Mouse (Mus musculus) erythroblast, embryonic 14.5 days (primary cell): ENCODE data around the gene Xirp1. TPM values are rescaled to one million over a fixed set of nuclear protein-coding genes. Genes with fewer than 3 reads are reported as not detected.
"Not testable (repeated sequence)": the region's sequence is repeated elsewhere in the genome, so short reads cannot be mapped to it uniquely, and the experiment has no call there.

Experiments
- H3K27me3 ChIP-seq: 2 replicates; pipeline ENCODE4 v1.6.1; 2012; ENCODE audit warnings: inconsistent platforms; ENCODE audit not compliant: control insufficient read depth
- H3K36me3 ChIP-seq: 2 replicates; pipeline ENCODE4 v1.6.1; 2012; ENCODE audit warnings: mild to moderate bottlenecking, inconsistent platforms; ENCODE audit not compliant: control insufficient read depth
- H3K4me1 ChIP-seq: 2 replicates; pipeline ENCODE4 v1.6.1; 2012; ENCODE audit warnings: inconsistent platforms; ENCODE audit not compliant: control insufficient read depth
- H3K4me3 ChIP-seq: replicated peaks from 2 replicates; pipeline ENCODE3; 2012; ENCODE audit warnings: moderate library complexity, mild to moderate bottlenecking, inconsistent platforms
- H3K9me3 ChIP-seq: 2 replicates; pipeline ENCODE4 v1.6.1; 2012; ENCODE audit warnings: low read length, inconsistent platforms, mixed read lengths; ENCODE audit not compliant: control insufficient read depth
- GATA1 ChIP-seq: IDR thresholded peaks from 2 replicates; pipeline ENCODE4 v1.6.1; 2012; ENCODE audit warnings: low read length, inconsistent platforms, mixed read lengths
- TAL1 ChIP-seq: IDR thresholded peaks from 3 replicates; pipeline ENCODE4 v1.6.1; 2012; ENCODE audit warnings: low read length, inconsistent platforms, mixed read lengths
- polyA plus RNA-seq: library from polyadenylated mRNA; stranded (reverse); fragments of >175 nt; gene quantifications from 2 replicates; pipeline ENCODE4 v1.2.3, GENCODE M21; 2012

Gene Xirp1
- polyA plus RNA-seq, 1 experiment = not detected

- no peak overlapping the region for H3K4me3 ChIP-seq
- H3K36me3 ChIP-seq = no peaks in the 10 kb centered on the region
- no peaks in the 10 kb centered on the region for H3K27me3 ChIP-seq
- H3K9me3 ChIP-seq = no peaks in the 10 kb centered on the region
- no peak for TF ChIP-seq TAL1
- no peak for TF ChIP-seq GATA1
- H3K4me1 ChIP-seq = no peaks in the 10 kb centered on the region; the same call in 1 of the 2 replicates
Observed at GRCm38 (mm10) chr9:120027401-120028151, 4.2 kb upstream of the Xirp1 start.

- Histone ChIP-seq H3K9me3 (no peaks in the 10 kb centered on the region), H3K4me3 (no peak overlapping the region), H3K27me3 (no peaks in the 10 kb centered on the region), H3K4me1 (no peaks in the 10 kb centered on the region; the same call in 1 of the 2 replicates), H3K36me3 (no peaks in the 10 kb centered on the region)
- no peak for TF ChIP-seq TAL1
- no peak for TF ChIP-seq GATA1
Observed at GRCm38 (mm10) chr9:120024625-120025024, 1.2 kb upstream of the Xirp1 start.

GRCm38 (mm10) chr9:120024171-120024570, 773 bp upstream of the Xirp1 start:
- Histone ChIP-seq H3K27me3 (no peaks in the 10 kb centered on the region), H3K4me3 (no peak overlapping the region), H3K36me3 (no peaks in the 10 kb centered on the region), H3K4me1 (no peaks in the 10 kb centered on the region; the same call in 1 of the 2 replicates), H3K9me3 (no peaks in the 10 kb centered on the region)
- TF ChIP-seq TAL1 = no peak
- TF ChIP-seq GATA1 = no peak

DNA sequence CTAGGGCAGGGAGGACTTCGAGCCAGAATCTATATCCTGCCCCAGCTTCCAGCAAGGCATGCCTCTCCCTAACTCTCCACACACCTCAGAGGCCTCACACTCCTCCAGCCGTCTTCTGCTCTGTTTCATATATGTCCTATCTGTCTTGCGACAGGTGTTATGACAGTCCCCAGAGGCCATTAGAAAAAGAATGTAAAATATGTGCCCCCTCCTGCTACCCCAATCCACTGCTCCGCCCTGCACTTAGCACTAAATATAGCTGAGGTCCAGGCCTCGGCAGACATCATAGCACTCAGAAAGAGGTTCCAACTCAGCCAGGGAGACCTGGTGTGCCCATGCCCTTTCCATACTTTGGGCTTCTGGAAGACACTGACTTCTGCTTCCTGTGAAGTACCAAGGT, 2.2 kb downstream of the Xirp1 start:
- H3K4me3 ChIP-seq = no peak overlapping the region

GRCm38 (mm10) chr9:120020285-120020890, 3.0 kb downstream of the Xirp1 start:
- Histone ChIP-seq H3K9me3 (no peaks in the 10 kb centered on the region), H3K4me1 (no peaks in the 10 kb centered on the region; the same call in 1 of the 2 replicates), H3K27me3 (no peaks in the 10 kb centered on the region), H3K36me3 (no peaks in the 10 kb centered on the region), H3K4me3 (no peak overlapping the region)
- TF ChIP-seq GATA1 = no peak
- no peak for TF ChIP-seq TAL1

More for the DNA sequence above, 2.2 kb downstream of the Xirp1 start:
- no peaks in the 10 kb centered on the region; the same call in 1 of the 2 replicates for H3K4me1 ChIP-seq
- no peaks in the 10 kb centered on the region for H3K36me3 ChIP-seq
- H3K27me3 ChIP-seq = no peaks in the 10 kb centered on the region
- H3K9me3 ChIP-seq = no peaks in the 10 kb centered on the region
- TF ChIP-seq TAL1 (no peak), GATA1 (no peak)

DNA sequence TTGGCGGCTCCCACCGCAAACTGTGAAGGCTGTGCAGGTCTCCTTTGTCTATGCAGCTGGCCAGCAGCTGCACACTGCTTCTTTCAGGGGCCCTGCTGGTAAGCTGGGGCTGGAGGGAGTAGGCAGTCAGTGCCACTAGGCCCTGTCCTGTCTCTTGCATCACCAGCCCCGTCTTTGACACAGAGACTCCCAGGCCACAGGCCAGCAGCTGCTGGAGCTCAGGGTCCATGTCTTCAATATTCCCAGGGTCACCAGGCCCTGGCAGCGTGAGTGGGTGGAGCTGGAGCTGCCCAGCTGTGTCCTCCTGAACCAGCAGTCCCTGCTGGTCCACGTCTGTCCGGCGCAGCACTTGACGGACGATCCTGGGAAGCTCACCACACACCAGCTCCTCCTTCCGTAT, 6.4 kb downstream of the Xirp1 start:
- H3K9me3 ChIP-seq = no peaks in the 10 kb centered on the region
- no peak overlapping the region for H3K4me3 ChIP-seq
- no peaks in the 10 kb centered on the region for H3K36me3 ChIP-seq
- no peaks in the 10 kb centered on the region; the same call in 1 of the 2 replicates for H3K4me1 ChIP-seq
- TF ChIP-seq GATA1 (no peak), TAL1 (no peak)
- H3K27me3 ChIP-seq = peaks cover 5% of the 10 kb centered on the region; the same call in 1 of the 2 replicates

- Histone ChIP-seq H3K4me1 (peaks cover 11% of the 10 kb centered on the region), H3K9me3 (no peaks in the 10 kb centered on the region; the same call in 1 of the 2 replicates), H3K36me3 (no peaks in the 10 kb centered on the region), H3K4me3 (no peak overlapping the region), H3K27me3 (peaks cover 12% of the 10 kb centered on the region)
- TF ChIP-seq GATA1 = no peak
- no peak for TF ChIP-seq TAL1
Observed at GRCm38 (mm10) chr9:120014828-120015227, 8.6 kb downstream of the Xirp1 start.

GRCm38 (mm10) chr9:120013251-120013820, 10.1 kb downstream of the Xirp1 start:
- Histone ChIP-seq H3K4me3 (no peak overlapping the region), H3K9me3 (no peaks in the 10 kb centered on the region; the same call in 1 of the 2 replicates), H3K4me1 (peaks cover 11% of the 10 kb centered on the region), H3K27me3 (peaks cover 12% of the 10 kb centered on the region), H3K36me3 (no peaks in the 10 kb centered on the region)
- TF ChIP-seq TAL1 = no peak
- no peak for TF ChIP-seq GATA1

DNA sequence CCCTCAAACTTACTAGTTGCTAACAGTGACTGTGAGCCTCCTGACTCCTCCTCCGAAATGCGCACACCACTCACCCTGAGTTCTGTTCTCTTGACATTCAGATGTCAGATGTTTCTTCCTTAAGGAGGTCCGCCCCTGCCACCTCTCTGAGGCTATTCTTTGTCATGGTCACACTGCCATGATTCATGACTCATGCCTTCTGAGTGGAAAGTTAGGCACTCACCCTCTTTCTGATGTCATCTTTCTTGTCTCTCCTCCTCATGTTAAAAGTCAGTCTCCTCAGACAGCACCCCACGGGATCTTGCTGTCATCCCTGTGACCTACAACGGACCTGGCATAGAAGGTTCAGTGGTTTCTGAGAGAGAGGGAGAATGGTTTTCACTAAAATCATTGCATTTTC, 10.6 kb downstream of the Xirp1 start:
- TF ChIP-seq TAL1 (no peak), GATA1 (no peak)
- H3K9me3 ChIP-seq = peaks cover 1% of the 10 kb centered on the region; the same call in 1 of the 2 replicates
- no peak overlapping the region for H3K4me3 ChIP-seq
- no peaks in the 10 kb centered on the region for H3K36me3 ChIP-seq
- H3K4me1 ChIP-seq = peaks cover 11% of the 10 kb centered on the region
- peaks cover 12% of the 10 kb centered on the region for H3K27me3 ChIP-seq

DNA sequence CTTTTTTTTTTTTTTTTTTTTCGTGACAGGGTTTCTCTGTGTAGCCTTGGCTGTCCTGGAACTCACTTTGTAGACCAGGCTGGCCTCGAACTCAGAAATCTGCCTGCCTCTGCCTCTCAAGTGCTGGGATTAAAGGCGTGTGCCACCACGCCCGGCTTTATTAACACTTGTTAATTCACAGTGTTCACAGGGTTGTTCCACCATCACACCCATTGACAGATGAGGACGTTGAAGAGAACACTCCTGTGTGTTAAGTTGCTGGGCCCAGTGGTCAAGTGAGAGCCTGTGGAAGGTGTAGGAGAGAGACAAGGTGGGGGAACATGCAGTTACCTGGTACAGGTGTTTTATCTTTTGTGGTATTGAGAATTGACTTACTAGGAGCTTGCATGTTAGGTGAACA, 11.2 kb downstream of the Xirp1 start:
- not testable (repeated sequence) for H3K4me3 ChIP-seq, H3K9me3 ChIP-seq, H3K36me3 ChIP-seq
- Histone ChIP-seq H3K27me3 (peaks cover 12% of the 10 kb centered on the region), H3K4me1 (peaks cover 11% of the 10 kb centered on the region)
